25 mouse cellular contexts compared by ENCODE assay signal in the genomic region with DNA sequence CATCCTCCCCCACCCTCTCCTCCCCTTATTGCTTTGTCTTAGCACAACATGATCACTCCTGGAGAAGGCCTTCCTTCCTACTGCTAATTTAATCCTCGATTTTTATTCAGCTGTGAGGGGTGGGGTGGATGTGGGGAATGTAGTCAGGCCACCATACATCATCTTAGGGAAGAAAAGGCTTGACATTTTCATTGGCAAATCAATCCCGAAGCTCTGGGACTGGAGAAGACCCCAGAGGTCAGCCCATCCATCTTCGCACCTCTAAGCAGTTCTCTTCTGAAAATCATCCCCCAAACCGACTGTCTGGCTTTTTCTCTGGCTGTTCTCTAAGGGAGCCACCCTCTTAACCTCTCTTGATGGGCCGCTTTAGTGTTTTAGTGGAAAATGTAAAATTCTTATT. TPM values are rescaled to one million over a fixed set of nuclear protein-coding genes. Genes with fewer than 3 reads are reported as not detected.
DNase-seq lines count a peak whose midpoint lies in the region; ATAC-seq and TF ChIP-seq lines count a peak whose summit lies in the region.
"Had no signal": no experiment of that assay in that cellular context is flagged by ENCODE, and none has a peak within 500 bp of the region (broad histone marks: within the 10 kb centered on the region; RNA-seq: fewer than 3 reads in every experiment).

No protein-coding gene starts in this region.

- no peaks in the 10 kb centered on the region for H3K27me3 ChIP-seq in hindbrain, embryonic 10.5 days (ENCODE audit: insufficient read depth, poor library complexity, severe bottlenecking)
- no peaks in the 10 kb centered on the region for H3K27me3 ChIP-seq in hindbrain, postnatal 0 days (ENCODE audit: insufficient read depth, low read length)
- no peaks in the 10 kb centered on the region for H3K27me3 ChIP-seq in hindbrain, embryonic 12.5 days
- H3K27me3 ChIP-seq in neural tube, embryonic 14.5 days (ENCODE audit: control insufficient read depth, insufficient read depth, low read length): no peaks in the 10 kb centered on the region
- no peaks in the 10 kb centered on the region for H3K27me3 ChIP-seq in midbrain, embryonic 13.5 days
- H3K27me3 ChIP-seq: CH12.LX; embryonic facial prominence, embryonic 13.5 days; heart, embryonic 15.5 days had no signal

- DNase-seq in hindbrain, embryonic 10.5 days (ENCODE audit: low spot score): peak; percentile 18
- DNase-seq in hindbrain, postnatal 0 days (ENCODE audit: low spot score): no peak
- peak; percentile 33 to 45 for DNase-seq in kidney, postnatal 4 days
- no peak for DNase-seq in kidney, postnatal 36 days
- DNase-seq: adrenal gland, postnatal 36 days; cerebellum, adult 18-20 months; cerebellum, postnatal 36 days; gastrocnemius, postnatal 10 days; heart, postnatal 4 days; left cerebral cortex, postnatal 4 days; liver; liver, postnatal 0 days; lung, postnatal 10 days; midbrain, embryonic 14.5 days; right cerebral cortex, postnatal 4 days; thymus, postnatal 25 days had no signal

- WGBS in hindbrain, embryonic 10.5 days: 71% methylated on average over 5 of the region's 5 CpGs
- 50% methylated on average over 5 of the region's 5 CpGs for WGBS in hindbrain, postnatal 0 days
- 43% methylated on average over 5 of the region's 5 CpGs for WGBS in hindbrain, embryonic 12.5 days
- WGBS in neural tube, embryonic 14.5 days: 21% methylated on average over 5 of the region's 5 CpGs
- WGBS in midbrain, embryonic 13.5 days: 75% methylated on average over 5 of the region's 5 CpGs

- H3K4me1 ChIP-seq in hindbrain, embryonic 10.5 days (replicated peaks): peaks cover 16% of the 10 kb centered on the region; the same call in 1 of the 2 replicates
- no peaks in the 10 kb centered on the region for H3K4me1 ChIP-seq in hindbrain, postnatal 0 days (ENCODE audit: insufficient read depth, low read length)
- H3K4me1 ChIP-seq in hindbrain, embryonic 12.5 days: peaks cover 6% of the 10 kb centered on the region; the same call in 1 of the 2 replicates
- H3K4me1 ChIP-seq in neural tube, embryonic 14.5 days (ENCODE audit: control insufficient read depth, insufficient read depth, low read length): no peaks in the 10 kb centered on the region; the same call in 1 of the 2 replicates
- no peaks in the 10 kb centered on the region for H3K4me1 ChIP-seq in midbrain, embryonic 13.5 days (replicated peaks)
- H3K4me1 ChIP-seq: embryonic facial prominence, embryonic 13.5 days had no signal

- no peaks in the 10 kb centered on the region for H3K9me3 ChIP-seq in hindbrain, embryonic 10.5 days
- H3K9me3 ChIP-seq in hindbrain, postnatal 0 days (ENCODE audit: low read length): no peaks in the 10 kb centered on the region
- no peaks in the 10 kb centered on the region for H3K9me3 ChIP-seq in hindbrain, embryonic 12.5 days (replicated peaks)
- no peaks in the 10 kb centered on the region for H3K9me3 ChIP-seq in neural tube, embryonic 14.5 days (ENCODE audit: control insufficient read depth, low read length)
- no peaks in the 10 kb centered on the region for H3K9me3 ChIP-seq in midbrain, embryonic 13.5 days
- H3K9me3 ChIP-seq: embryonic facial prominence, embryonic 13.5 days; heart, embryonic 15.5 days had no signal

- no peak for ATAC-seq in hindbrain, postnatal 0 days
- ATAC-seq in hindbrain, embryonic 12.5 days (ENCODE audit: low FRiP score): peak; percentile 71
- peak; percentile 46; the same call in 1 of the 2 replicates for ATAC-seq in neural tube, embryonic 14.5 days (ENCODE audit: low read depth)
- ATAC-seq in midbrain, embryonic 13.5 days: no peak
- ATAC-seq: forebrain, embryonic 14.5 days; intestine, embryonic 16.5 days; liver, postnatal 0 days had no signal

- no peak overlapping the region for H3K9ac ChIP-seq in hindbrain, postnatal 0 days (replicated peaks; ENCODE audit: low read length)
- no peak overlapping the region for H3K9ac ChIP-seq in hindbrain, embryonic 12.5 days
- no peak overlapping the region for H3K9ac ChIP-seq in neural tube, embryonic 14.5 days (replicated peaks; ENCODE audit: low read depth, low read length)
- H3K9ac ChIP-seq in midbrain, embryonic 13.5 days (replicated peaks): no peak overlapping the region
- H3K9ac ChIP-seq: embryonic facial prominence, embryonic 13.5 days; heart, embryonic 15.5 days; liver, postnatal 0 days had no signal

- no peak overlapping the region for H3K4me3 ChIP-seq in hindbrain, embryonic 10.5 days
- H3K4me3 ChIP-seq in hindbrain, postnatal 0 days (ENCODE audit: low read length): no peak overlapping the region
- H3K4me3 ChIP-seq in hindbrain, embryonic 12.5 days: no peak overlapping the region
- no peak overlapping the region for H3K4me3 ChIP-seq in neural tube, embryonic 14.5 days (ENCODE audit: low read depth, low read length)
- H3K4me3 ChIP-seq in midbrain, embryonic 13.5 days (replicated peaks): no peak overlapping the region
- H3K4me3 ChIP-seq: embryonic facial prominence, embryonic 13.5 days; heart, embryonic 15.5 days; left cerebral cortex, adult 2 months had no signal

- H3K4me2 ChIP-seq in hindbrain, postnatal 0 days (ENCODE audit: low read depth, low read length): no peak overlapping the region
- H3K4me2 ChIP-seq in hindbrain, embryonic 12.5 days (replicated peaks): no peak overlapping the region
- no peak overlapping the region for H3K4me2 ChIP-seq in neural tube, embryonic 14.5 days (ENCODE audit: low read depth, low read length)
- H3K4me2 ChIP-seq in midbrain, embryonic 13.5 days (replicated peaks): no peak overlapping the region
- H3K4me2 ChIP-seq: embryonic facial prominence, embryonic 13.5 days; heart, embryonic 15.5 days had no signal

- H3K36me3 ChIP-seq in hindbrain, embryonic 10.5 days: no peaks in the 10 kb centered on the region
- no peaks in the 10 kb centered on the region for H3K36me3 ChIP-seq in hindbrain, postnatal 0 days (ENCODE audit: insufficient read depth, low read length)
- no peaks in the 10 kb centered on the region for H3K36me3 ChIP-seq in hindbrain, embryonic 12.5 days
- no peaks in the 10 kb centered on the region for H3K36me3 ChIP-seq in neural tube, embryonic 14.5 days (ENCODE audit: control insufficient read depth, insufficient read depth, low read length)
- H3K36me3 ChIP-seq in midbrain, embryonic 13.5 days: no peaks in the 10 kb centered on the region
- H3K36me3 ChIP-seq: embryonic facial prominence, embryonic 13.5 days; heart, embryonic 15.5 days had no signal

- TF ChIP-seq CTCF in hindbrain, postnatal 0 days (IDR thresholded peaks at IDR 0.05; ENCODE audit: low read depth): no peak

- H3K27ac ChIP-seq in hindbrain, embryonic 10.5 days: peak overlapping the region; percentile 56; the same call in 1 of the 2 replicates
- no peak overlapping the region for H3K27ac ChIP-seq in hindbrain, postnatal 0 days
- H3K27ac ChIP-seq in hindbrain, embryonic 12.5 days: peak overlapping the region; percentile 64
- H3K27ac ChIP-seq in neural tube, embryonic 14.5 days (ENCODE audit: low read depth, low read length): peak overlapping the region; percentile 16; the same call in 1 of the 2 replicates
- H3K27ac ChIP-seq in midbrain, embryonic 13.5 days: no peak overlapping the region
- H3K27ac ChIP-seq: embryonic facial prominence, embryonic 13.5 days; heart, embryonic 15.5 days; left cerebral cortex, adult 2 months had no signal

RNA-seq across cellular contexts. Expression of gene Sc5d, which starts 32.9 kb away (rescaled TPM):
- polyA plus RNA-seq in hindbrain, embryonic 10.5 days (2016; fragmentation: Nextera tagmentation; extraction: Ambion mirVana): 63.5 and 64.9 TPM in 2 replicates
- 54.6 and 57.0 TPM in 2 replicates for total RNA-seq in hindbrain, postnatal 0 days (2014; rRNA removed)
- polyA plus RNA-seq in hindbrain, postnatal 0 days (2015; fragmentation: Nextera tagmentation; extraction: Ambion mirVana): 69.1 and 71.9 TPM in 2 replicates
- polyA plus RNA-seq in hindbrain, embryonic 12.5 days (2016; fragmentation: Nextera tagmentation; extraction: Ambion mirVana): 67.4 and 71.9 TPM in 2 replicates
- polyA plus RNA-seq in neural tube, embryonic 14.5 days (2014; fragmentation: Nextera tagmentation; extraction: Ambion mirVana): 88.1 and 88.9 TPM in 2 replicates
- polyA plus RNA-seq in midbrain, embryonic 13.5 days (2015; fragmentation: Nextera tagmentation; extraction: Ambion mirVana): 60.7 and 67.2 TPM in 2 replicates

Comparison
In these comparisons a context has a peak if more than half of its experiments do, and no peak if none do; other contexts are left out.
1. DNase-seq: peak in hindbrain, embryonic 10.5 days (single experiment) and kidney, postnatal 4 days (2 of 2); none in hindbrain, postnatal 0 days (single experiment) and kidney, postnatal 36 days (0 of 2).
2. H3K27ac ChIP-seq: peak in hindbrain, embryonic 10.5 days (single experiment), hindbrain, embryonic 12.5 days (single experiment) and neural tube, embryonic 14.5 days (single experiment); none in hindbrain, postnatal 0 days (single experiment) and midbrain, embryonic 13.5 days (single experiment).
3. ATAC-seq: peak in hindbrain, embryonic 12.5 days (single experiment) and neural tube, embryonic 14.5 days (single experiment); none in hindbrain, postnatal 0 days (single experiment) and midbrain, embryonic 13.5 days (single experiment).